Mouse (Mus musculus) c-Kit-positive CD71-negative TER-119-negative erythroid progenitor cells, embryonic 14.5 days (primary cell): ENCODE data around the gene Lmo3.

ENCODE experiments used
- DNase-seq: peaks from one replicate; pipeline ENCODE4 v3.0.0-alpha.2; 2013; ENCODE audit warnings: low read depth

Lmo3 gene

DNA sequence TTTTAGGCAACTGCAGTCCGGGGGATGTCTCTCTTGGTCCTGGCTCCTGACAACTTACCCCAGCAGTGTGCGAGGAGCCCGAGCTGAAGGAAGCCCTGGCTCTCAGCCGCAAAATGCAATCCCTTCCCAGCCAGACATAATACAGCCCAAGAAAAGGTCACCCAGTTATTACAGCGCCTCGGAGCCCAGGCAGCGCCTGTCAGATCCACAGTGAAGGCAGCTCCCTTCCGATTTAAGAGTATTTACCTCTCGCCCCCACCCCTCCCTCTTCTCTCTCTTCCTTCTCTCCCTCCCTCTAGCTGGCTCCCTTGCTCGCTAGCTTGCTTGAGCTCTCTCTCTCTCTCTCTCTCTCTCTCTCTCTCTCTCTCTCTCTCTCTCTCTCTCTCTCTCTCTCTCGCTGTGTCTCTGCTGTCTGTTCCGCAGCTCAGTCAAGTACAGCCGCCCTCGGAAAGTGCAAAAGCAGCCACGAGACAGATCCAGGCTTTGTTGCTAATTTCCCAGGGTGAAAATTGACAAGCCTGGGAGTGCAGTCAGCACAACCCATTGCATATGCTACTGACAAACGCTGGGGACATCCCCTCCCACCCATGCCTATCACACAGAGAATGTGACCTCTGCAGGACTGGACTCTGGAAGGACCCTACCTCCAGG is 159.0 kb downstream of the Lmo3 start:
- DNase-seq: no peak

DNA sequence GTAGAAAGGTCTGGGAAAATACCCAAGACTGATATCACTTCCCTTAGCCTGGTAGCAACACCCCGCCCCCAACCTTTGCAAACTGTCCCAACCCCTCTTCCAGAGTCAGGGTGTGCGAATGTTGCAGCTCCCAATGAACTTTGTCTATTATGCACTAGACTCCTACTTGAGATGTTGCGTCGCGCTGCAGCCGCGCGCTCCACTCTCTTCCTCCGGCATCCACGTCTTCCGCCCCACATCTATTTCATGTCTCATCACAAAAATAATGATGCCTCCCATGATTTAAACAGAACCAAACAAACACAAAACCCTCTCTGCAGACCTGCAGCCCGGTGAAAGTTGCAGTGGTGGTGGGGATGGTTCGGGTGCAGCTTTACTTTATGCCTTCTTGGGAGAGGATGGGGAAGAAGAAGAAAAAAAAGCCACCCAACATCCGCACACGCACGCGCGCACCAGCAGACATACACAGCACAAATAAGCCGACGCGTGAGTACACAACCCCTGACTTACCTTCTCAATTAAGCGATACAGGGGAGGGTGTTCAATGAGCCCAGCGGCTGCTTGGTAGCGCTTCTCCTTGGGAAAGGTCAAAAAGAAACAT is 159.7 kb downstream of the Lmo3 start:
- DNase-seq: no peak

DNA sequence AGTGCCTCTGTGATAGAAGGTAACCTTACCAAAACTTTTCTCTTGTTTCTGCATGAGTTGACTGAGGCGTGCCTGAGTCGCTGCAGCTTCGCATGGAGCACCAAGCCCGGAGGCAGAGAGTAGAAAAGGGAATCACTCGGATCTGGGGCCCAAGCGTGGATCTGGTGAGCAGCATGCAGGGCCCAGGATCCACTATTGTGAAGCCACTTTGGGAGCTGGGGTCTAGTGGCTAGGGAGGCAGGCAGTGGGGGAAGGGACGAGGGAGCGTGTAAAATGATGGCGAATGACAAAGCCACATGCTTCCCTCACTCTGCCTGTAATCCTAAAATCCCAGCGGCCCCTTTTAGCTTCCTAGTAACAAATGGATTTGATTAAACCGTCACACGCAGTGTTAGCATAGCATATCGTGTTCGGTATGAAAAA is 160.6 kb downstream of the Lmo3 start:
- no peak for DNase-seq

DNA sequence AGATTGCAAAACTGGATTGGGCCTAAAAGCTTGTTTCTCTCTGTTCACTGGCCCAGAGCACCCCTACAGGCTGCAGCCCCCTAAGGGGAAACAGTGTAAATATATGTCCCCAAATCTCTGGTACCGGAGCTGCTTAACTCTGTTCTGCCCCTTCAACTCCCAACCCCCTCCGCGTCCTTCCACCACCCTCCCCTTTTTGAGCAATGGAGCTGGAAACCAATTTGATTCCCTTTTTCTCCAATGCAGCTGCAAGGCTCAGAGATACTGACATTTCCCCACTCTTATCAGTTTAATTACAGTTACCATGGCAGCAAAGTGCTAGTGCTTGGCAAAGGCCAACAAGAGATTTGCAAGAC is 161.3 kb downstream of the Lmo3 start:
- DNase-seq: no peak

DNA sequence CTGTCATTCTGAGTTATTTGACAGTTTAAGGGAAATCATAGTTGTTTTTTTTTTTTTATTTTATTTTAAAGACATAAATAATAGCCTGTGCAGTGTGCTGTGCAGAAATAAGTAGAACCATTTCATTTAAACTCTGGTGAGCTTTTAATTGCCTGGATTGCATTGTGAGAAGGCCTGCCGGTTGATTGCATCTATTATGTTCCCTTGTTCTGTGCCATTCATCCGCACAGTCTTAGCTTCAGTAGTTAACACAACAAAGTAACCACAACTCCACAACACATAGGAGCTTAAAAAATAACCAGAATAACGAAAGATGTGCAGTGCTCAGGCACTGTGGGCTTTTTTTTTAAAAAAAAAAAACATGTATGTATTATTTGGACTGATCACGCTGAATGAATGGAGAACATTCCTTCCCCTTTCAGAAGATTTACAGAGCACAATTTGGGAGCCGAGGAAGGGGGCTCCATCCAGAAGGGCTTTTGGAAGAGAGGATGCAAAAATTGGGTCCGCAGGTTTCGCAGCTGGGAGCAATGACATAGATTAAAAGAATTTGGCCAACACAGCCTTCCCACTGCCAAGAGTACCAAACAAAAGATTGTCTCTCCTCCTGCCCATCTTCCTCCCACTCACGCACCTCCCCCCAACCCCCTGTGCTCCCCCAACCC is 161.8 kb downstream of the Lmo3 start:
- no peak for DNase-seq

DNA sequence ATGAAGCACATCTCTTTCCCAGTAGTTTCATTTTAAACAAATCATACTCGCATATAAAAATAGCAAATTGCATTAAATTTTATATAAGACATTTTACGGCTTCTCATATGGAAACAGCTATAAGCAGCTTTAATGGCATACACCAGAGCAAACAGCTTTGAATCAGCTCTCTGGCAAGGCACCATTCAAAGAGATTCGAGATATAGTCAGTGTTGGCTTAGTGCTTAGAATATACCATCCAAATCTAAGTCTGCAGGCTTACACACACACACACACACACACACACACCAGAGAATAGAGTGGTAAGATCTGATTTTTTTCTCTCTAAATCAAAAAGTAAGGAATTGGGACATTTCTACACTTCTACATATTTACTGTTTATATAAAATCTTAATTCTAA is 169.7 kb downstream of the Lmo3 start:
- no peak for DNase-seq

DNA sequence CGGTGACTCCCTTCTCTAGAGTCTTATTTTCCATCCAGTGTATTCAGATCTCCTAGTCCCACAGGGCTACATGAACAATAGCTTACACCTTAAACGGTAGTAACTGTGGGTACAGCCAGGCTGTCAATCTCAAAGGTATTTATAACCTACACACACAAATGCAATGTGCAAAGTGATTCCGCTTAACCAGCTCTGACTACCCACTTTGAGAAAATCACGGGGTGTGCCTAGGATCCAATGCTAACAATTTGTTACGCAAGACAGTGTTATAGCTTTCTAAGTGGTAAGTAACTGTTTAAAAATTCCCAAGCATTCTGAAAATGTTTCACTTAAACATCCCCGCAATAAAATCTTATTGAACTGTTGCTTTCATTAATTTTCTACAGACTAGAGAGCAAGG is 179.7 kb downstream of the Lmo3 start:
- DNase-seq: no peak

DNA sequence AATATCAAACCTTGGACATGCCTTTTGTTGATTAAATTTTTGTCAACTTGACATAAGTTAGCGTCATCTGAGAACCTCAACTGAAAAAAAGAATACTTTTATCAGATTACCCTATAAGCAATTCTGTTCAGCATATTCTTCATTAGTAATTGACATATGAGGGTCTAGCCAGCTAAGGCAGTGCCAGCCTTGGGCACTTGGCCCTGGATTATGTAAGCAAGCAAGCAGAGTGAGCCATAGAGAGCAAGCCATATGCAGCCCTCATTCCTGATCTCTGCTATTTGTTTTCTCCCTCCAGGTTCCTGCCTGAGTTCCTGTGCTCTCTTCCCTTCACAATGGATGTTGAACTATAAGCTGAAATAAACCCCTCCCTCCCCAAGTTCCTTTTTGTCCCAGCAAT is 182.9 kb downstream of the Lmo3 start:
- DNase-seq: no peak

DNA sequence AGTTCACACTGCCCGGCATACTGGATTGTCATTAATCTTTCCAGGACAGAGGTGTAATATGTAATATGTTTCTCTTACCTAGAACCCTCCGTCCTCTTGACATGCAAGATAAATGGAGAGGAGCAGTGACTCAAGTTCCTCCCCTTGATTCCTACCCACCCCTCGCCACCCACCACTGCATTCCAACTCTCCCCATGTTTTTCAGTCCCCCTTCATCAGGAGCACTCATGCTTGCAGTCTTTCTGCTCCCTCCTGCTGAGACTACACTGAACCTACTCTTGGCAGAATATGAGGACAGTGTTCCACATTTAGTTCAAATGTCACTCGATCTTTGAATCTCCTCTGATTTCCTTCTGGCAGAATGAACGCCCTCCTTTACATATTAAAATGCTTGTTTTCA is 190.7 kb downstream of the Lmo3 start:
- DNase-seq: no peak

DNA sequence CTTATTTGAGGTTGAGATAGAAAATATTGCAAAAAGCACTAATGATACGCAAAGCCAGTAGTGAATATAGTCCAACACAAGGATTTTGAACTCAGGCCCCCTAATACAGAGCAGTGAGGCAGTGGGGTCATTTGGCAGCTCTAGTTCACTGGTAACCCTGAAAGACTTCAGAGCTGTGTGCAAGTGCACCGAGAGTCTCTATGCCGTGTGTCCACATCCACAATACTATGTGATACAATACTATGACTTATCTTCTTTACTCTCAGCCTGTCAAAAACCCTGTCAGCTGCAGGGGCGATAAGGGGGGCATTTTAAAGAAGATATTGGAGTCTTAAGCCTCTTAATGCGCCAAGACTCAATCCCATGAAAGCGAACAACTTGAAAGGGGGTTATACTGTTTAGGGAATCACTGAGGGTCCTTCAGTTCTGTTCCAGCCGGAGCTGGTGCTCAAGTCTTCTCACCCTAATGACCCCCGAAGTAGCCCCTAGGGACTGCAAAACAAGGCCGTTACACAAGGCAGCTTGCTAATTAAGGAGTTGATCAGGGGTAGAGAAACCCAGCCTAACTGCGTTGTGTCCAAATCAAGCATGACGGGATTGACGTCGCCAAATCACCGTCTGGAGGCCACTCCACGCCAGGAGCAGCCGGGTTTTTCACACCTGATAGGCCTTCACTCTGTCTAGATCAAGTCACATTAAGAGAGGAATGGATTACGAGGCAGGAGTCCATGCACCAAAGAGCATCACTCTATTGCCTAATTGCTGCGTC is 193.4 kb downstream of the Lmo3 start:
- DNase-seq: no peak

DNA sequence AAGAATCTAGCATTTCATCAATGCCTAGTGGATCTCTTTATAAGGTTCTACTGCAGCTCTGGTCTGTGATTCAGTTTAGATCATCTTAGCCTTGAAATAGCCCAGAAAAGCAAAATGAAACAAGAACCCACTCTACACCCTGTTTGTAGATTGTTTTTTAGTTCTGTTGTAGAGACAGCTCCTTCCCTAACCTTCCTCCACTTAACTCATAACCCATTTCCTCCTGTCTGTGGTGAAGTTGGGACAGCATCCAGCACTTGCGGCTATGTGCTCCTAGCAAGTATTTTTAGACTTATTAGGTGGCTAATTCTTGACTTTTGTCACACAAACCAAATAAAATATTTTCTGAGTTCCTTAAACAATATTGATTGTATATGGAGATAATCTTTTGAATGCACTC is 198.6 kb downstream of the Lmo3 start:
- no peak for DNase-seq

DNA sequence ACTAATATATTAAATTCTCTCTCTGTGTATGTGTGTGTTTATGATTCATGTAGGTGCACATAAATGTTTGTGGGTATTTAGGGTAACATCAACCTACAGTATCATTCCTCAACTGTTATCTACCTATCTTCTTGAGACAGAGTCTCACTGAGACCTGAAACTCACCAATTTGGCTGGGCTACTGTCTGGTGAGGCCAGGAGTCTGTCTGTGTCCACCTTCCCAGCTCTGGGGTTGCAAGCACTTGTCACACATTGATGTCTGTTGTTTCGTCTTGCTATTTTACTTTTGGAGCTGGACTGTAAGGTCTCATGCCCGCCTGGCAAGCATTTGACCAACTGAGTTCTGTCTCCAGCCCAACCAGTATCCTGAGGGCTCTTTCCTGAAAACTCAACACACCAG is 210.6 kb downstream of the Lmo3 start:
- no peak for DNase-seq

DNA sequence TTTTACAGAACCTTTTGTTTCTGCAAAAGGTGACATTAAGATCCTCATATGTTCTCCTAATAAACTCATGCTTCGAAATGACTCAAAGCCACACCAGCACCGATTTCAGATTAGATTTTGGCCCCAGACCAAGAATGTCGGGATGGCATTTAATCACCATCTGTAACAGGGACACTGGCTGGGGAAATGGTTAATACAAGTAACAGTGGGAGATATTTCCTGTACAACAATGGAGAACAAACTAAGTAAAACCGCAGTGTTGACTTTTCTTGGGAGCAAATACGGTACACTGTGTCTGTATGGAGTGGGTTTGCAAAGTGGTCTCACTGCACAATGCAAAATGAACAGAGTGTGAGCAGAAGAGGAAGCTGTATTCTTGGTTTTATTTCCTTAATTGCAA is 217.7 kb downstream of the Lmo3 start:
- no peak for DNase-seq

DNA sequence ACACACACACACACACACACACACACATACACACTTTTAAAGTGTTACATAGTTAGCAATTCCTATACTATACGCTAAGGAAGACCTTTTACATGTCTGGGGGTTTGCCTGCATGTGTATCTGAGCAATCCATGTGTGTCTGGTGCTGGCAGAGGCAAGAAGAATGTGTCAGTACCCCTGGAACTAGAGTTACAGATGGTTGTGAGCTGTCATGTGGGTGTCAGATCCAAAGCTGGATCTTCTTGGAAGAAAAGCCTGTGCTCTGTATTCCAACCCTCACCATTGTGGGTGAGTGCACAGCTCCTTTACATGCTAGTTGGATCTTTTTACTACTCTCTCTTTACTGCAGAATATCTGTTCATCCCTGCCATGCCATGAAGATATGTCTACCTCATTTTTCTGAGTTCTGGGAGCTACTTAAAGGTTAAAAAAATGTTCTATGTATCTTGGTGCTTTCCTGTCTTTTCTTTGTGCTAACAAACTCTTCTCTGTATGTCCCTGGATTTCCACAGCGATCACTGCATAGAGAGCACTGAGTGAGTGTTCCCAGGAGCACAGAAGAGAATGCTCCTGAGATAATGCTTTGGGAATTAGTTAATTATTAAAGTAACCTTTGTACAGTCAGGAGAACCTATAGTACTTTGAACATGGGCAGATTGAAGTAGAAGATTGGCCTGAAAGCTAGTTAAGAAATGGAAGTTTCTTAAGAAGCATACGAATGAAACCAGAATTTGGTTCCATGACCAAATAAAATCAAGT is 231.0 kb downstream of the Lmo3 start:
- no peak for DNase-seq

DNA sequence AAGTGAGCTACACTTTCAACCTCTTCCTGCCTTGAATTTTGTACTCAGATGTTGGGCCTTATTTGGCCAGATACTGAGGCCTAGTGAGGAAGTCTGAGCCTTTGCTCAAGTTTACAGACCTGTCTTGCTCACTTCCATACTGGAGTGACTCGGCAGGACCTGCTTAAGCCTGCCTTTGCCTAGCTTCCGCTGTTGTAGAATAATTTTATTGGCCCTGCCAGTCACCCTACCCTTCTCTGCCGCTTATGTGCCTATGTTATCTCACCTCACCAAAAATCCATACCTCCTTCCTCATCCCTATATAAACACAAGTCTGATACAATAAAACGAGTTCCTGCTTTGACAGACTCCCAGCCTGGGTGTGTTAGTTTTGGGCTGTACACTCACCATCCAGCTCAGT is 235.2 kb downstream of the Lmo3 start:
- no peak for DNase-seq

DNA sequence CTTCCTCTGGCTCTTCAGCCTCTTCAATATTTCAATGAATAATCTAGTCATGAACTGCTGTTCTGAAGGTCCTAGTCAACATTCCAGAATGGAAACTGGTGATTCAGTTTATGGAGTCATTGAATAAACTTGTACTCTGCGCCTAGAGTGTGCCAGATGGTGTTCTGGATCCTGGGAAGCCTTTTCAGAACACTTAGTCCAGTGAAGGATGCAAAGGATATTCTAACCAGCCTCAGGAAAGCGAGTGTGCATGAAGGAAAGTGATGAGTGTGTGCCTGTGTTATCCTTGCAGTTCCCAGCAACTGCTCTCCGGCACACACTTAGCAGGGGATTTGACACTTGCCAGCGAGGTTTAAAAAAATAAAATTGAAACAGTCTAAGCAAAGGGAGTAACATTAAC is 245.9 kb downstream of the Lmo3 start:
- no peak for DNase-seq

DNA sequence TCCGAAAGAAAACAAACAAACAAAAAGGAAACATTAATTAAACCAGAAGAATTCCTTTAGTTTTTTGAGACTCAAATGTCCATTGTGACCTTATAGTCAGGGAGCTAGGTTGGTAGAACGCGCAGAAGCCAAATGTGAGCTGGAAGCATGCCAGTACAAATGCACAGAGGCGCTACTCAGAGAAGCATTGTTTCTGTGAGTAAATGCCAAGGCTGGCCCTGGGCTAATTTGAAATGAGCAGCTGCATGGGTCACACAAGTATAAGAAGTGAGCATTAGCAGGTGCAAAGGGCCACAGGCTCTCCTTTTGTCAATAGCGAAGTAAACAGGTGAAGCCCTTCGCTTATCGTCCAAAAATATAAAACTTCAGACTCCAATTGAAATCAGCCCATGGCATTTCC is 247.8 kb downstream of the Lmo3 start:
- DNase-seq: no peak

DNA sequence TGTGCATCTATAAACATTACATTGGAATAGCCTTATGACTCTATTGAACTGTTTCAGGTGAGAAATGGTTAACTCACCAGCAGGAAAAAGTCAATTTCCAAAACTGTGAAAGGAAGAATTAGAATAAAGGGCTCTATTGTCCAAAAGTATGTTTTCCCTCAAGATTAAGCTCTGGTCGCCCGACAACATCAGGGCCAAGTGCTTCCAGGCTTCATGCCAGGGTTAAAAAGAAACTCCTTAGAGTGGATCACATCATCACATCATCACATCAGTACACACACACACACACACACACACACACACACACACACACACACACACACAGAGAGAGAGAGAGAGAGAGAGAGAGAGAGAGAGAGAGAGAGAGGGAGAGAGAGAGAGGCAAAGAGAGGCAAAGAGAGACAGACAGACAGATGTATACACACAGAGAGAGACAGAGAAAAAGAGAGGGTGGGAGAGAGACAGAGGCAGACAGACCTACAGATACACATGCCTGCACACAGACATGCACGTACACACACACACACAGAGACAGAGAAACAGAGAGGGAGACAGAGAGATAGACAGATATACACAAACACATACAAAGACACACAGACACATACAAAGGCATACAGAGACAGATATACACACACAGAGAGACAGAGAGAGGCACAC is 255.9 kb downstream of the Lmo3 start:
- no peak for DNase-seq

DNA sequence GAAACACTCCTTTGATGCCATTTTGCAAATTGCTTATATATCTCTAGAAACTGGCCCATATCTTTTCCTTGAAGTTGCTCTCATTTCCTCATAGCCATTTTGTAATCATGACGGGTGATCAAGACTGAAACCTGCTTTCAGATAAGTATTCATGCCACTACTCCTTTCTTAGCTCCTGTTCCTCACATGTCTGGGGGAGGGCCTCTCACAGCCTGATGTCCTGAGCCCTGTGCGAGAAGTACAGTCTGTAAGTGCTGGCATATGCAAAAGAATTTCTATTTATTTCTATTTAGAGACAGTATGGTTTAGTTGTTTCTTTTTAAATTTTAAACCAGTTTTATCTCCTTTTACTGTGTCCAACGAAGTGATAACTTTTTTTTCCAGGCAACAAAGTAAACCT is 256.6 kb downstream of the Lmo3 start:
- DNase-seq: no peak

DNA sequence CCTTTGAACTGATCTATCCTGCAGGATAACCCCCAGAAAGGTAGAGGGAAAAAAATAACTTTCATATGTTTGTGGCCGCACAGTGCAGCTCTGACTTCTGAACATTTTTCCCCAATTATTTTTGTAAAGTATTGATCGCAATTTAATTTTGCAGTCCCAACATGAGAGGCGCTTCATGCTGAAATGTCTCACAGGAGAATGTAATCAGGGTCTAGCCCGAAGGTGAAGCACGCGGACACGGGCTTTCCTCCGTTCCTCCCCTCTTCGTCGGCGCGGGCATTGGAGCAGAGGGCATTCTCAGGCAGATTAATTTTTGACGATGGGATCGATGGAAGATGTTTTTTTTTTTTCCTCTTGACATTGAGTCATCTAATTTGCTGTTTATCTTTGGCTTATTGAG is 258.4 kb downstream of the Lmo3 start:
- no peak for DNase-seq

DNA sequence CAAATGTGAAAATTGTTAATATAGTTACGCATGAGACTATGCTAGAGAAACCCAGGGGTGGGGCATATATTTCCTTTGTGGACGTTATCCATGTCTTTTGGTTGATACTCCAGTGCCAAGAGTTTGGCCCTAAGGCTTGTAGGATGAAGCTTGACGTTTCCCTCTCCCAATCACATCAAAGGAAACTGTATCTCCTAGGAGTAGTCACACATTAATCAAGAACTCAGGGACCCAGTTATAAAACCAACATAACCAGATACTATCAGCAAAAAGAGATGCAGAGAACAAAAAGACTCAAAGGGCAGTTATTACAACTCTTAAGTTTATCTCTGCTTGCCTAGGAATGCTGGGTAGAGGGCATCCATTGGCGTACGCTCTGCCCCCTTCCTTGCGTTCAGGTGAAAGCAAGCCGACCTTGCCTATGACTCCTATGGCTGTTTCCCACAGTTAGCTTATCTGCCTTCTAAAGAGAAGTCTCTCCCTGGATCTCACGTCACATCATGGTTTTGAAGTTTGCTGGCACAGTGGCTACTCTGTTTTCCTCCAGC is 261.5 kb downstream of the Lmo3 start:
- DNase-seq: no peak
